Mouse (Mus musculus) frontal cortex, adult 2 months (tissue): Measurements from ENCODE around the gene Exosc7. TPM values are rescaled to one million over a fixed set of nuclear protein-coding genes. Genes with fewer than 3 reads are reported as not detected.

Experiments
- DNase-seq, 2 experiments: peaks; one replicate each; pipeline ENCODE4 v3.0.0; 2022; ENCODE audit warnings: low spot score in 1 of 2; ENCODE audit errors: extremely low spot score in 1 of 2
- polyA plus RNA-seq: library from polyadenylated mRNA; depleted of rRNA; stranded (reverse); fragments of >200 nt; gene quantifications from 2 replicates; pipeline ENCODE4 v1.2.3, GENCODE M21; 2012; rRNA removed

The Exosc7 gene
- polyA plus RNA-seq, 1 experiment, result 71.4 TPM

DNA sequence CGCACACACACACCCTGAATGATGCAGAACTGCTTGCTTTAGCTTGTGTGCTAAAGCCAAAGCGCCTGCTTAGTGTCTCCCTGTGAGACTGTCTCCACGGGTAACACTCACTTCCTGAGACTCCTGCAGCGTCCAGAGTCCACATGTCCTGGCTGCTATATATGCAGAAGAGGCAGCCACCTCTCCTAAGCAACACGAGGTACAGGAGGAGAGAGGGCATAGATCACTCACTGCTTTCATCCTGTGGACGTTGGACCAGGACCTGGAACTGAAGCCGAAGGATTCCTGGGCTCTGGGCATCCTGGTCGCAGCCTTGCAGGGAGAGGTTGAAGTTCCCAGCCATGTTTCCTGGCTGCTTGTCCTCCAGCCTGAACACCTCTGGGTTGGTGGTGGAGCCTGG lies 70.2 kb downstream of the Exosc7 start:
- DNase-seq, result no peak

DNA sequence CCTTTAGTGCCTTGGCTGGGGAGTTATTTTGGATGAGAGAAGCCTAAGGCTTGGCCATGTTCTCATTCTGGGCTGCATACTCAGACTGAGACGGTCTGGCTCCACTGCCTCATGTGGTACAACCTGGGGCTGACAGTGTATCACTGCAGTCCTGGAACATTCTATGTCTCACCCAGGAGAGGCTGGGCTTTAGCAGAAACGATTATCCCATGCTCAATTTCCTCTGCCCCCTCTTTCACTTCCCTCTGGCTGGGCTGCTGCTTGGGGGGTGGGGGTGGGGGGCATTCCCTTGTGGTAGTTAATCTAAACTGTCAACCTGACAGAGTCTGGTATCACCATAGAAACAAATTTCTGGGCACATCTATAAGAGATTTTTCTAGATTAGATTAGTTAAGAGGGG lies 72.5 kb downstream of the Exosc7 start:
- DNase-seq, result no peak

Other genes with a start within 250 kb of the Exosc7 start
- 141 and 158 TPM in 2 replicates for gene Zfp445, start 247.2 kb upstream of the Exosc7 start, polyA plus RNA-seq
- gene Zkscan7, start 227.5 kb upstream of the Exosc7 start, polyA plus RNA-seq, result 4.1 and 4.3 TPM in 2 replicates
- gene Zfp105, start 190.1 kb upstream of the Exosc7 start, polyA plus RNA-seq, result 4.8 and 5.9 TPM in 2 replicates
- 20.5 and 20.7 TPM in 2 replicates for gene 1110059G10Rik, start 162.2 kb upstream of the Exosc7 start, polyA plus RNA-seq
- gene Kif15, start 162.2 kb upstream of the Exosc7 start, polyA plus RNA-seq, result 1.1 and 1.9 TPM in 2 replicates
- 31.0 and 34.1 TPM in 2 replicates for gene Tmem42, start 91.9 kb upstream of the Exosc7 start, polyA plus RNA-seq
- gene Tgm4, start 78.5 kb upstream of the Exosc7 start, polyA plus RNA-seq, result 1.4 and 1.5 TPM in 2 replicates
- gene Zdhhc3, start within 50 bp of the Exosc7 start, polyA plus RNA-seq, result 62.0 and 63.7 TPM in 2 replicates
- gene Clec3b, start 37.7 kb downstream of the Exosc7 start, polyA plus RNA-seq, result 5.8 and 8.4 TPM in 2 replicates
- gene Cdcp1, start 102.8 kb downstream of the Exosc7 start, polyA plus RNA-seq, result 0.18 and 0.25 TPM in 2 replicates
- gene Tmem158, start 147.5 kb downstream of the Exosc7 start, polyA plus RNA-seq, result 51.9 and 54.8 TPM in 2 replicates